Mouse (Mus musculus): ENCODE results near the gene Nadk.

- TF ChIP-seq EP300 (IDR thresholded peaks at IDR 0.05; ENCODE audit: low read depth) (no peak), CTCF (IDR thresholded peaks at IDR 0.05; ENCODE audit: low read depth) (no peak)
These were observed 11.7 kb downstream of the Nadk start for GRCm38 (mm10) chr4:155573876-155574275.
